Mouse (Mus musculus): ENCODE measurements around the gene Tuba1a.

- no peak for TF ChIP-seq CTCF (IDR thresholded peaks at IDR 0.05; ENCODE audit: low read depth)
- TF ChIP-seq EP300 (IDR thresholded peaks at IDR 0.05; ENCODE audit: low read depth) = no peak
These were observed 38.1 kb upstream of the Tuba1a start for GRCm38 (mm10) chr15:98991540-98992050.
